Mouse (Mus musculus): ENCODE results near the gene Ndufs7.

The Ndufs7 gene

DNA sequence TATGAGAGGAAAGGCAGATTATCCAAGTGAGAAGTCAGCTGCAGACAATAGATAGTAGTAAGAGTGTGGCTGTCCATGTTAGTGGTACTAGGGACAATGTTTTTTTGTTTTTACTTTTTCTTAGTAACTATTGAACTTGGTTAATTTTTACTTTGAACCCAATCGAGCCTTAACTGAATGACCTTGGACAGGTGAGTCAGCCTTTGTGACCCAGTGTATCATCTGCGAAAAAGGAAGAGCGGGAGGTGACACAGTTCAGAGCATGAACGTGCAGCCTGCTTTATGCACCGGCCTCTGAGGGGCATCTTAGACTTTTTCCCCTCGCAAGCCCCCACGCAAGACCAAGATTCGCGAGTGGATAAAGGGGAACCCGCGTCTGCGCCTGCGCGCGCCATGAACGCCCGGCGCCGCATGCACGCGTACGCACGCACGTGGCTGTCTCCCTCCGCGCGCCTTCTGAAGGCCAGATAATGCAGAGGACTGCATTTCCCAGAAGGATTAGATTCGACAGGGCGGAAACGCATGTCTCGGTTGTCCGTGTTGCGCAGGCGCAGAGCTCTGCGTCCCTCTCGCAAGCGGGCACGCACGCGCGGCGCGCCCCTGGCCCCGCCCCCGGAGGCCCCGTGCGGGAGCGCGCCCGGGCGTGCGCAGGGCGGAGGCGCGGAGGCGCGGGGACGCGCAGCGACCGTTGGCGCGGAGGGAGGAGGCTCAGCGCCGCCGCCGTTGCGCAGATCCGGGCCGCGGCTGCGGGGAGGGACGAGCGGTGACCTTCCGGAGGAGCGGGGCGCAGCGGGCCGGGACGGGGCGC is 15.6 kb downstream of the Ndufs7 start:
- DNase-seq: peak; percentile 100

GRCm38 (mm10) chr10:80265149-80265486 is 16.2 kb downstream of the Ndufs7 start:
- DNase-seq: no peak

GRCm38 (mm10) chr10:80270099-80270498 is 21.2 kb downstream of the Ndufs7 start:
- no peak for DNase-seq

GRCm38 (mm10) chr10:80270734-80271181 is 21.8 kb downstream of the Ndufs7 start:
- DNase-seq: peak; percentile 79 to 85

DNA sequence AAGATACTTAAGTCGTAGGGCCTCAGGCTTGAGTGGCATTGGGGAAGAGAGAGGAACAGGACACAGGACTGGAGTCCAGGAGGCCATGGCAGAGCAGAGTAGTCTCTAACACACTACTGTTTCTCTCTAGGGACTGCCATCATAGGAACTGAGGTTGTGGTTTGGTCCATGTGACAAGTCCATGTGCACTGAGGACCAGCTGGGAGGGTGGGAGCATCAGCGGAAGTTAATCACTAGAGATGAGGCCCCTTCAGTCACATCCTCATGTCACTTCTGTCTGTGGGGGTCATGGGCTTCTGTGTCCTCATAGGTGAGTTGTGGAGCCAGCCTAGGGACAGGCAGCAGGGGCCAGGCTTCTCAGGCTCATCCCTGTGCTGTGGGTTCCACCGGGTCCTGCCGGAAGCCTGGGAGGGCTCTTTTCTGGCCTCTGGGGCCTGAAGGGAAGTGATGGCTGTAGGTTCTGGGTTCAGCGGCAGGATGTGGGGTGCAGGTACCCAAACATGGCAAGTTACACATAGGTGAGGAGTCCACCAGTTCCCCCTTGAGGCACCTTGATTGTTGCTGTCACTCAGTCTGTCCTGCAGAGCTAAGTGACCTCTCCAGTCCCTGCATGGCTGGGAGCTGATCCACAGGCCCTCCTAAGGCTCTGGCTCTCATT is 22.4 kb downstream of the Ndufs7 start:
- DNase-seq: no peak

DNA sequence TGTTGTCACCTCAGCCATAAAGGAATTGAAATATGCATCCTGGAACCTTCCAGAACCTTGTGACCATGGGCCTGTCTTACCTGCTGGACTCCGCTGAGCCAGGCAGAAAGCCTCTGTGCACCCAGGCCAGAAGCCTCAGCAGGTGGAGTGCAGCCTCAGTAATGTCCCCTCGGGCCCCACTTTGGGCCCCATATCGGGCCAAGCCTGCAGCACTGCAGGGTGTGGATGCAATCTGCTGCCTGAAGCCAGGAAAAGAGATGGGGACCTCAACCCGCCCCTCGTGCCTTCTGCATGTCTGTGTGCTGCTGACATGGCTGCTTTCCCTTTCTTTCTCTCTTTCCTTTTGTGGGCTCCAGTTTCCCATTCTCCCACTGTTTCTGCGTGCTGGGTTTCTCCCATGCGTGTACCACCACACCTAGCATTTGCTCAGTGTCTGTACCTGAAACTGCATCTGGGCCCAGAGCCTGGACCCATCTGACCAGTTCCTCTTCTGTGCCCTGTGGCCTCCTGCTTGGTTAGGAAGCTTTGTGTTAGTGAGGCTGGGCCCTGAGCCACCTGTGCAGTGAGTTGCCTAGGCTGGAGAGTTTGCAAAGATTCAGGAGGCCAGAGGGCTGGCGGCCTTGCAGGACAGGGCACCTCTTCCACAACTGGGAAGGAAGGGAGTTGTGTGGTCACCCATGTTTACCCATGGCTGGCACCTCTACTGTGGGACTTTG is 23.1 kb downstream of the Ndufs7 start:
- no peak for DNase-seq

DNA sequence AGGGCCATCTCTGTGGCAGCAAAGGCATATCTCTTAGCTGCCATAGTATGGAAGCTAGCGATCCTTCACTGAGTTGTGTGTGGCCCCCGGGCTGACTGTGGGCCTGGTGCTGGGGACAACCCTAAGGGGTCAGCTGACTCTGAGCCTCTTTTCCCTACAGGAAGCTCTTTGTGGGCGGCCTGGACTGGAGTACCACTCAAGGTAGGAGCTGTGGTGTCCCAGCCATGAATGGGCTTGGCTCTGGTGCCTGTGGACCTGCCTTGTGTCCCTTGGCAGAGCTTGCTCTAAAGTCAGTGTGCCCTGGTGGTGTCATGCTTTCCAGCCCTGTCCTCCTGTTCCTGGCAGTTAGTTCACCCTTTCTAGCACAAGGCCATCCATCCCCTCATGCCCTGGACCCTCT is 24.9 kb downstream of the Ndufs7 start:
- DNase-seq: no peak

DNA sequence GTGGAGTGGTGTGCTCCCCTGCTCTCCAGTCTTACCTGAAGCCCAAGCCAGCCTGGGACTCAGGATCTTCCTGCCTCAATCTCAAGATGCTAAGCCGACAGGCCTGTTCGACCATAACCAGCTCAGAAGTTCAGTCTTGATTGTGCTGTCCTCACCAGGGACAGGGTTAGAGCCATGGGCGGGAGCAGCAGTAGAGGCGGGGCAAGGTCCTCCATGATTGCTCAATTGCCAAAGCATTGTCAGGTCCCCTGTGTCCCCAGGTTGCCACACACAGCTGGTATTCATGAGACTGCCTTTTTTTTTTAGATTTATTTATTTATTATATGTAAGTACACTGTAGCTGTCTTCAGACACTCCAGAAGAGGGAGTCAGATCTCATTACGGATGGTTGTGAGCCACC is 27.3 kb downstream of the Ndufs7 start:
- no peak for DNase-seq

DNA sequence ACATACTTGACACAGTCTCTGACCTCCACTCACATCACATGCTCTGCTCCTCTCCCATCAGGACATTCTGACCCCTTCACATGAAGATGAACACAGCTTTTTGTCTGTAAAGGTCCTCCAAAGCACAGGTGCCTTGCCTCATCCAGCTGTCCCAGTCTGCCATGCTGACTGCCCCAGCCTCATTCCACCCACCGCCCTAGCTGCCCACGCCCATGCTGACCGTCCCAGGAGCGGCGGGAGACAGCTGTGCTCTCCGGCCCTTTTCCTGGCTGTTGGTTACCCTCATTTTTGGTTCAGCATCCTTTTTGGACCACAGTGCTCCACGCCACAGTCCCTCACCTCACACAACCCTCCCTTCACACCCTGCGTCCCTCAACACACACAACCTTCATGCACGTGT is 29.5 kb downstream of the Ndufs7 start:
- no peak for DNase-seq

GRCm38 (mm10) chr10:80279273-80279672 is 30.4 kb downstream of the Ndufs7 start:
- DNase-seq: no peak

DNA sequence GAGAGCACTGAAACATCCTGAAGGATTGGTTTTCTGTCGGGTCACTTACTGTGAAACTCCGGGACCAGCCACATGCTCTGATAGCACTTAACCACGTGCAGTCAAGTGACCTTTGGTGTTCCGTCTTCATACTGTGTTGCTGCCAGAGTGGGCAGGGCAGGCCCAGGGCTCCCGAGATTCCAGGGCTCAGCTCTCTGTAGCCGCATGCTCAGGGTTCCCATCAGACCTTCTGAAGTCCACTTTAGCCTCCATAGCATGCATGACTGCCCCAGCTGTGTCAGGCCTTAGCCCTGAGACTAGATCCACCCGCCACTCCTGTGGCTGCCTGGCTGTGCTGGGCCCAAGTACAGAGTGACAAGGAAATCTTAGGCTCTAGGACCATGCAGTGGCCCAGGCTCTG is 32.4 kb downstream of the Ndufs7 start:
- DNase-seq: peak; percentile 87 to 94

GRCm38 (mm10) chr10:80281921-80282371 is 33.0 kb downstream of the Ndufs7 start:
- DNase-seq: peak; percentile 81 to 84

- DNase-seq: no peak
Measured at GRCm38 (mm10) chr10:80282481-80283441, 33.8 kb downstream of the Ndufs7 start.

DNA sequence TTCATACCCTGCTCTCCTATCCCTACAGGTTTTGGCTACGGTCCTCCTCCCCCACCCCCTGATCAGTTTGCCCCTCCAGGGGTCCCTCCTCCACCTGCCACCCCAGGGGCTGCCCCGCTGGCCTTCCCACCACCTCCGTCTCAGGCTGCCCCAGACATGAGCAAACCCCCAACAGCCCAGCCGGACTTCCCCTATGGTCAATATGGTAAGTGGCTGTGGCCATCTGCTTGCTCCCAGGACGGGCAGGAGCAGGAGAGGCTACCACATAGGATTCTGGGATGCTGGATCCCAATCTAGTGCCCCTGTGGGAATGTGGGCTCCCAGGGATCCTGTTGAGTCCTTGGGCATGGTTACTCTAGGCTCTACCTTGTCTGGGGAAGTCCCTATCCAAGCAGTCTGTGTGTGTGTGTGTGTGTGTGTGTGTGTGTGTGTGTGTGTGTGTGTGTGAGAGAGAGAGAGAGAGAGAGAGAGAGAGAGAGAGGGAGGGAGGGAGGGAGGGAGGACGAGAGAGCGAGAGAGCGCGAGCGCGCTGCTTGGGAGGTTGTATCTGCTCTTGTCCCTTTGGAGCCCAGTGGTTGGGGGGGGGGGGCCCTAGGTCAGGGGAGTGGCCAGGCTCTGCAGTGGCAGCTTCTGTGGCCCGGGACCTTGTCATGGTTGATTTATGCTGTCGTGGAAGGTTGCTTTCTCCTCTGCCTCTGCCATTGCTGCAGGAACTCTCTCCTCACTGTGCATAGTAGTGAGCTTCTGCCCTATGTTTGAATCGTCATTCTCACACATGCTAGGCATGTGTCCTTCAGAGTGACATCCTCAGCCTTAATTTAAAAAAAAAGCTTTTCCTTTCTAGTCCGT is 36.5 kb downstream of the Ndufs7 start:
- no peak for DNase-seq

- no peak for DNase-seq
Measured at GRCm38 (mm10) chr10:80288097-80288496, 39.2 kb downstream of the Ndufs7 start.

DNA sequence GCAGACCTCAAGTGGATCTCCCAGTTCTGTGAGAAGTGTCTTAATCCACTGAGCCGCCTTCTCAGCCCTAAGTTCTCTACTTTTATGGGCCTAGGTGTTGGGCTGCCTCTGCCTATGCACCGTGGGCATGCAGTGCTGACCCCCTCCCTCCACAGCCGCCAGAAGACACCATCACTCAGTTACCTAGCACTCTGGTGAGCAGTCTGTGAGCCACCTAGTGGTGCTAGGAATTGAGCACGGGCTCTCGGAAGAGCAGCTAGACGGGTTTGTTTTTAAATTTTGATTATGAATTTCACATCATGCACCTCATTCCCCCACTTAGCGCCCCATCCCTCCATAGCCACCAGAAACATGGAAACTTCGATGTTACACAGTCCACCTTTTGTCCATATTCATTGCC is 39.7 kb downstream of the Ndufs7 start:
- peak in 1 of 2 experiments; percentile 39 for DNase-seq

- DNase-seq: peak; percentile 96 to 97
Measured at GRCm38 (mm10) chr10:80292251-80293146, 43.6 kb downstream of the Ndufs7 start, which contains the start of gene Rps15. TSS of gene Rps15 (plus strand) at chr10:80292453.

GRCm38 (mm10) chr10:80293325-80293724 is 44.4 kb downstream of the Ndufs7 start:
- no peak for DNase-seq

DNA sequence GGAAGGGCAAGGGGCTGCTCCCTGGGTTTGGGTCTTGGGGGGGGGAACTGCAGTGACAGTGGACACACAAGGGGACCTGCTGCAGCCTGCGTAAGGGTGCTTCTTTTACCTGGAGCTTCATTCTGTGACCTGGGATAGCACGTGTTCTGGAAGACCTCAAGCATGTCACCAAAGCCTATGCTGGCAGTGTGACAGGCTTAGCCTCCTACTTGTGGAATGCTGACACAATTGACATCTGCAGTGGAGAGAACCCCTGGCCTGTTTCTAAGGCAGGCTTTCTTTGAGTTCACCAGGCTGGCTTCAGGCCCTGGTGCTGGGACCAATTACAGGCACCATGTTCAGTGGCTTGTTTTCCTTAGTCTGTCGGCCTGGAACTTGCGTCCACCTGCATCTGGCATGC is 45.4 kb downstream of the Ndufs7 start:
- DNase-seq: no peak

DNA sequence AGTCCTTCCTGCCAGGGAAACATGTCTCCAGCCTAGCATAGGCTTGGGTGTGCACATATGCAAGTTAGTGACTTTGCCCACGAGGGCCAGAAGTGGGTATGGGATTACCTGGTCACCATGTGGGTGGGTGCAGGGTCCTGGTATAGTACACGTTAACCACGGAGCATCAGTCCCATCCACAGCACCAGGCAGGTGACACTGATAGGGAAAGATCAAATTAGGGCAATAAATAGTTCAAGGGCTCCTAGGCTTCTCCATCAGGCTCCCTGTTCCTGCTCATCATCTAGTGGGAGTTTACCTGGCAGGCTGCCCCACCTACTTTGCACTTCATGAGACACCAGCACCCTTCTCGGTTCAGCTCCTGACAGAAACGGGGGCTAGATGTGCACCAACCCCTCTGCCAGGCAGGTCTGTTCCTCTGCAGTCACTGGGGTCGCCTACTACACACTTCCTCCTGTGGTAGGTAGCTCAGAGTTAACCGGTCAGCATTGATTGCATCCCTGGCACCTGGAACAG is 45.9 kb downstream of the Ndufs7 start:
- no peak for DNase-seq
